Mouse (Mus musculus): ENCODE data around the gene Tcte1.

GRCm38 (mm10) chr17:45488321-45489254, 34.6 kb upstream of the Tcte1 start:
- TF ChIP-seq CTCF (IDR thresholded peaks at IDR 0.05; ENCODE audit: extremely low read depth, insufficient read depth, low read length) = no peak
- TF ChIP-seq POLR2A (IDR thresholded peaks at IDR 0.05; ENCODE audit: extremely low read depth, insufficient read depth, low read length) = no peak

Measured in cortical plate, adult 2 months (tissue).